Mouse (Mus musculus) left cerebral cortex, adult 2 months (tissue): ENCODE measurements at regions not wholly inside any gene's neighbourhood (a gene's known extent, or its start where the extent isn't known, plus 50 kb on each side); places are given as distances from the start of the nearest gene placed in this dataset.

Source experiments
- DNase-seq, 2 experiments: peaks; one replicate each; pipeline ENCODE4 v3.0.0; 2021 to 2022; ENCODE audit warnings: low spot score in 2 of 2, mixed read lengths in 1 of 2; ENCODE audit errors: extremely low spot score in 1 of 2
- H3K27ac ChIP-seq: fragments of 200-600 bp; 2 replicates; pipeline ENCODE4 v1.8.1; 2022
- H3K4me3 ChIP-seq: fragments of 200-600 bp; 2 replicates; pipeline ENCODE4 v1.8.1; 2022
- CTCF ChIP-seq: fragments of 200-600 bp; IDR thresholded peaks from 2 replicates; pipeline ENCODE4 v1.8.1; 2022; ENCODE audit warnings: antibody characterized with exemption, mild to moderate bottlenecking, moderate library complexity
- intact Hi-C: fragments of 180-260 bp; cut with DNase I; formaldehyde crosslinking; loops from one replicate; pipeline ENCODE4 v1.15.1; 2025

DNA sequence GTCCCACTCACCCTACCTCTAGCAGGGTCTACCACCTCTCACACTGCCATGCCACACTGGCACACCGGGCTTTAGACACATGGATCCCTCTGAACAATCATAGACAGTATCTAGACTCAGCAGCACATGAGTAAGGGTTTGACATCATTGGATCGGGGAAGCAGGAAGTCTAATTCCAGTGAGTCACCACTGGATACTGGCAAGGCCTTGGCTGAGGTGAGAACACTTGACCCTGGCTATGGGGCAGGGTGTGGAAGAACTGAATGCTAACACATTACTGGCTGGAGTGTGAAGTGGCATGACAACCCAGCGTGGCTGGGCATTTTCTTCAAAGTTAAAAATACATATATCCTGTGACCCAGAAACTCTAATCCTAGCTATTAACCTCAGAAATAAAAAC lies 114.4 kb downstream of the H2afy start:
- no peak for DNase-seq
- no peak overlapping the region for H3K27ac ChIP-seq
- intact Hi-C loops, result no loop called here
- TF ChIP-seq CTCF, result no peak
- no peak overlapping the region for H3K4me3 ChIP-seq

DNA sequence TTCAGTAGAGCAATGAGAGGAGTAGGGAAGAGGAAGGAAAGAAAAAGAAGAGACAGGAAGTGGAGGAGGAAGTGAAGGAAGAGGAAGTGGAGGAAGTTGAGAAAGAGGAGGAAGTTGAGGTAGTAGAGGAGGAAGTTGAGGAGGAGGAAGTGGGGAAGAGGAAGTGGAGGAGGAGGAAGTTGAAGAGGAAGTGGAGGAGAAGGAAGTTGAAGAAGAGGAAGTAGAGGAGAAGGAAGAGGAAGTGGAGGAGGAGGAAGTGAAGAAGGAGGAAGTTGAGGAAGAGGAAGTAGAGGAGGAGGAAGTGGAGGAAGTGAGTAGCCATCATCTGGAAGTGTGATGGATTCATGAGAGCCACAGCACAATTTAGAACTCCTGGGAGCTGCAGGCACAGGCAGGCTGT lies 122.2 kb downstream of the H2afy start:
- Histone ChIP-seq H3K27ac (no peak overlapping the region), H3K4me3 (no peak overlapping the region)
- no peak for TF ChIP-seq CTCF
- intact Hi-C loops, result no loop called here
- DNase-seq, result no peak

DNA sequence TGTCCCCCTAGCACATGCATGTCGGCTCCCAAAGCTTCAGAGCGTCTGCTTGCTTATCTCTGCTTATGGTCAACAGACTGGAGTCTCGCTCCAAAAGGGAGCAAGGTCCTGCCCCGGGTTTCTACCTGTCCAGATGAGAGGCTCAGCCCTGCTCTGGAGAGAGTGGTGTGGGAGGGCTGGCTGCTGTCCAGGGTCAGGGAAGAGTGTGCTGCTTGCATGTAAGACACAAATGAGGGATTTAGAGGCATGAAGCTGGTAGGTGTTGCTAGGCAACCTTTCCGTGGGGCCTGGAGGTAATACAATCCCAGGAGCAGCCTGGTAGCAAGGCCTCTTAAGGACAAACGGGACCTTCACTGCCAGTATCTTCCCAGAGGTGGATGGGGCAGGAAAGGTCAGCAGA lies 125.7 kb downstream of the H2afy start:
- H3K4me3 ChIP-seq, result no peak overlapping the region
- DNase-seq, result no peak
- no peak overlapping the region for H3K27ac ChIP-seq
- intact Hi-C loops, result no loop called here
- TF ChIP-seq CTCF, result no peak

DNA sequence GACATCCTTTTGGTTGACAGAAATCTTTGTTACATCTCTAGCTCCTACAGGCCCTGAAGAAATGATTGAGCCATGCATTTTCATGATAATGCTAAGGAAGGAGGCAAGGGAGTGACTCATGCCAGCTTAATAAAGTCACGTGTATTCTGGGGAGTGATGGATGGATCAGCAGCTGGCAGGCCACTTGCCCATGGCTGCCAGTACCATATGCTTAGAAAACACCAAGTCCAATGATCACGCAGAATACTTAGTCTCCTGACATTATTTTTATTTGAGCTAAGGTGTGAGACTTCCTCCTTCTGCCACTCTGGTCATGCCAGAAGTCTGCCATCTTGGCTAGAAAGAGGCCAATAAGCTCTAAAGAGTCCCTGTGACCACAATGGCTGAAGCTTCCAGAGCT lies 129.3 kb downstream of the H2afy start:
- intact Hi-C loops, result no loop called here
- no peak for DNase-seq
- no peak overlapping the region for H3K4me3 ChIP-seq
- TF ChIP-seq CTCF, result no peak
- H3K27ac ChIP-seq, result no peak overlapping the region

DNA sequence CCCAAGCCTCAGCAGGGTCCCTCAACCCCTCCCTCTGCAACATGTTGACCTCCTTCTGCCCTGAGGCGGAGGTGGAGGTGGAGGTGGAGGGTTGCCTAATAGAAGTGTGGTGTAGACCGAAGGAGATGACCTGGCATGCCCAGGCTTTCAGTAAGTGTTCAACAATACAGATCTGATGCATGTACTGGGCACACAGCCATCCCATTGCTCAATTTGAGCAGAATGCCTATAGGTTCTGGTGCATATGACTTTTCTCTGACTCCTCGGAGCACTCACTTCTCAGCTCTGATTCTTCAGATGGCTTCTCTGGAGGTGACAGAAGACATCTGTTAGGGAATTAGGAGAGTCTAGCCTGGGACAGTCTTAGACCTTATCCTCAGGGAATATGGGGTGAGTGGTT lies 130.4 kb downstream of the H2afy start:
- no peak for TF ChIP-seq CTCF
- DNase-seq, result no peak
- Histone ChIP-seq H3K4me3 (no peak overlapping the region), H3K27ac (no peak overlapping the region)
- intact Hi-C loops, result no loop called here

DNA sequence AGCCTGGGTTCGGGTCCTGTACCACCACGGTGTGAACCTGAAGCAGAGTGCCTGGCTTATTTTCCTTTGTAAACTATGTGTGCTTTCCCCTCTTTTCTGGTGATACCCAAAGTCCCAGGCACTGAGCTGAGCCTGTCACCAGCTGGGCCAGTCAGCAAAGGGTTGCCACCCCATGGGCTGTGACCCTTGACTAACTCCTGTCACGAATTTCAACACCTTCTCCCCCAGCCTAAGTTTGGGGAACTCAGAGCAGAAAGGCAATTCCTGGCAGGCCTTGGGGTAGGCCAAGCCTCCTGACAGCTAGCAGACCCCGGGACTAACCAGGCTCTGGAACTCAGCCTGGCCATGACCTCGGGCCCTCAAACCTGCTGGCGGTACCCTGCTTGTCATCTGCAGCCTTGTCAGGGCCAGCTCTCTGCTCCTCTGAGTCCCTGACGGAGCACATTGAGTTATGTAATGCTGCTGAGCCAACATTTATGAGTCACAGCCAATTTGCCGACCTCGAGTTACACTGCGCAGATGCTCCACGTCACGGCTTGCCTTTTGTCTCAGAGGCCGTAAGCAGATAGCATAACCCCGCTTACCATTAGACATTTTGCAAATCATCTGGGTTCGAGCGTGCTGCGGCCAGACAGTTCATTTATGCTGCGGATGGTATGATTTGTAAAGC lies 132.3 kb downstream of the H2afy start:
- Histone ChIP-seq H3K27ac (peak overlapping the region; percentile 36; the same call in 1 of the 2 replicates), H3K4me3 (no peak overlapping the region)
- intact Hi-C loops, result no loop called here
- peak; percentile 37 to 53 for DNase-seq
- TF ChIP-seq CTCF, result no peak

DNA sequence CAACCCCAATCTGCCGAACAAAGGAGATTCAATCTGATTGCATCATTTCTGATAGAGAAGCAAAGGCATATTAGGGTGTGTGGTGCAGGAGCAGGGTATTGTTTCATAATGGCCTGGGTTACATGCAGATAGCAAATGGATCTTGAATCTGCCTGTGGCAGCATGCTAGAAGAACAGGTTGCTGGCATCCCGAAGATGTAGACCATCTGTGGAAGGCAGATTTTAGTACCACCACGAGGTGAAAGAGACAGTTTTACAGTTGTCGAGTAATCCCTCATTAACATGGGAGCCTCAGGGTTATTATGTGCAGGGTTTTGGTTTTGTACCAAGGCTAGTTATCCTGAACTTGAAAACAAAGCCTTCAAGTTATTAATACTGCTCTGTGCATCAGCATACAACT lies 140.9 kb downstream of the H2afy start:
- intact Hi-C loops, result no loop called here
- no peak for TF ChIP-seq CTCF
- no peak for DNase-seq
- Histone ChIP-seq H3K27ac (no peak overlapping the region), H3K4me3 (no peak overlapping the region)

DNA sequence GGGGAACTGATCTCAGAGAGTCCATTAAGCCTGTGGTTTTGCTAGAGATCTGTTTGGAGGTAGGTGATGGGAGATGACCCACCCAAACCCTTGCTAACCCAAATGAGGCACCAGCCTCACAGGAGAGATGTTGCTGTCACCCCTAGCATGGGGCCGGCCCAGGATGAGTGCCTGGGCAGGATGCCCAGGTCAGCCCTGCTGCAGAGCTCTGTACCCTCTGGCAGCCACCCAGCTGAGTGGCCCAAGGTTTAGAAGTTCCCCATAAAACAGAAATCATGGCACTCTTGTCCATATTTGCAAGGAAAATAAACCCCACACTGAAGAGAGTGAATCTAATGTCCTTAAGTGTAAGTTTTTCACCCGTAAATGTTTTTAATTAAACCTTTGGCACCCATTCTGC lies 141.7 kb downstream of the H2afy start:
- Histone ChIP-seq H3K4me3 (no peak overlapping the region), H3K27ac (no peak overlapping the region)
- intact Hi-C loops, result no loop called here
- no peak for DNase-seq
- no peak for TF ChIP-seq CTCF

DNA sequence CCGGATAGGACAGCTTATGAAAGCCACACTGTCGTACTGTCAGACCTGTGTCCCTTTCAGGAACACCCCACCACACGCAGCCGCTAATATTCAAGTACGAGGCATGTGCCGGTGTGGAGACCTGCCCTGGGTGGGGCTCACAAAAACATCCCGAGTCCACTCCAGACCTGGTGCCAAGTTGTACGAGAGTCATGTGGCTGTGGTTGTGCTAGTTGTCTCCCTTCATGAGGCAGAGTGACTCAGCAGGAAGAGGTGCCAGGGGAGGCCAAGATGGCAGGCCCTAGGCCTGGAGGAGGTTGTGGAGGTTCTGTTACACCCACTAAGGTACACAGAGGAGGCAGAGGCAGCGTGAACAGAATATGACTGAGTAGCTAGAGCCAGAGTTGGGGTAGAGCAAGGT lies 143.5 kb downstream of the H2afy start:
- DNase-seq, result no peak
- intact Hi-C loops, result no loop called here
- no peak for TF ChIP-seq CTCF
- no peak overlapping the region for H3K27ac ChIP-seq
- H3K4me3 ChIP-seq, result no peak overlapping the region

DNA sequence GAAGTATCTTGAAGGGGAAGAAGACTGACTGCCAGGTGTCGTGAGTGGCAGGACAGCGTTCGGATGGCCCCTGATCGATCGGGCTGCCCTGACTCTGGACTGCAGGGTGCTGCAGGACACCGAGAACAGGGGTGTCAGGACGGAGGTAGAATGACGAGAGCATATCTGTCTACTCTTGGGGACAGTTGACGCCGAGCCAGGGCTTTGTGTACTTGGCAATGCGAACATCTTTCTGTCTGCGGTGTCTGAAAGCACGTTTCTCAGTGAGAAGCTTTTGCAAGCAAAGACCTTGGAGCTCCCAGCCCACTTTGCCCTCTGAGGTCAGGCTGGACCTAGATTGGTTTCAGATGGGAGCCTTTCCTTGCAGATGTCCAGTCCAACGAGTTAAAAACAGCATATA lies 144.9 kb downstream of the H2afy start:
- H3K4me3 ChIP-seq, result no peak overlapping the region

DNA sequence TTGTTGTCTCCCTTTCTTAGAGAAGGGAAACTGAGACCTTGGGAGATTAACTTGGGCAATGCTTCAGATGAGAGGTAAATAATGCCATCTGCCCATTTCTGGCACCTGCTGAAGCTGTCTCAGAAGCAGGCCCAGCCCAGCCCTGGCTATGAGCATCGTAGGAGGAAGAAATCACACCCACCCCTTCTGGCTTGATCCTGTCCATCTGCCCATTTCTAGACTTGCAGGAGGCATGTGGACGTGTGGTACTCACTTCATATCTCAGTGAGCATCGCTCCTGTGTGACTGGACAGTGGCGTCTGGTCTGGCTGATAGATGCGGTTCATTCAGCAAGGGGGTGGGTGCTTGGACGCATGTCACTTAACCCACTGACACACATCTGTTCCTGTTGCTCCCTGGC lies 146.0 kb downstream of the H2afy start:
- DNase-seq, result peak in 1 of 2 experiments; percentile 27
- Histone ChIP-seq H3K27ac (no peak overlapping the region), H3K4me3 (no peak overlapping the region)
- intact Hi-C loops, result no loop called here
- TF ChIP-seq CTCF, result no peak

More for the DNA sequence above, 144.9 kb downstream of the H2afy start:
- no peak overlapping the region for H3K27ac ChIP-seq
- TF ChIP-seq CTCF, result no peak
- intact Hi-C loops, result no loop called here
- DNase-seq, result no peak

DNA sequence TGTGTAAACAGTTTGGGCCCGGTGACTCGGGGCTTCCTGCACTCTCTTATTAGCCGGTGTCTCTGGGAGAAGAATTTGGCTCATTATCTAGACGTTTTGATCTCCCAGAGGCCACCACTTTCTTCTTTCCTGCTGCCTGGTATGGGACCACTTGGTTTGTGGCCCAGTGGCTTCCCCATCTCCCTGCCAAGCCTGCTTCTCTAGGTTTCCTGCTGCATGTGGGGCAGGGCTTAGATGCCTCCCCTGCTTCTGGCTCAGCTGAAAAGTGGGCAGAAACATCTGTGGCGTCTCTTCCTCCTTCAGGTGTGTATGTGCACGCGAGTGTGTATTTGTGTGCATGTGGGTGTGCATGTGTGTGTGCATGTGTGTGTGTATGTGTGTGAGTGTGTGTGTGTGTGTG lies 146.8 kb downstream of the H2afy start:
- H3K4me3 ChIP-seq, result no peak overlapping the region
- no peak for TF ChIP-seq CTCF
- no peak overlapping the region for H3K27ac ChIP-seq
- DNase-seq, result no peak
- intact Hi-C loops, result no loop called here

DNA sequence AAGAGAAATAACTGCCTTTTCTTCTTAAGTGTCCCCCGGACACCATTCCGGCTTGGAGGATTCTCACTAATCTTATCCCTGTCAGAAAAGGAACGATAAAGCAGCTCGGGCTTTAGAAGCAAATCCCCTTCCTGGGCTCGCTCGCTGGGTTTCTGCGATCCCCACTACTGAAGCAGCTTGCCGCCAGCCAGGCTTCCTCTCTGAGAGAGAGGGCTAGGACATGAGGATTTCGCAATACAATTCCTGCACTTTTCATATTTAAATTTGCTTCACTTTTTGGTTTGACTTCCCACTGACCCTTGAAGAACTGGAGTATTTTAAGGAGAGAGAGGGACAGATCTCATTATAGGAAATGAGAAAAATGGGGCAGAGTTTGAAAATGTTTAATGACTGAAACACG lies 149.4 kb upstream of the Pitx1 start:
- DNase-seq, result no peak
- intact Hi-C loops, result no loop called here
- Histone ChIP-seq H3K4me3 (no peak overlapping the region), H3K27ac (no peak overlapping the region)
- TF ChIP-seq CTCF, result no peak
